Mouse (Mus musculus): ENCODE data around the gene Rnf220. TPM values are rescaled to one million over a fixed set of nuclear protein-coding genes. Genes with fewer than 3 reads are reported as not detected.

Gene Rnf220
- polyA plus RNA-seq, 1 experiment from 2014 or later, result 111 TPM

GRCm38 (mm10) chr4:117390850-117391795 is 105.7 kb downstream of the Rnf220 start:
- Histone ChIP-seq H3K9me3 (replicated peaks) (no peaks in the 10 kb centered on the region), H3K4me2 (replicated peaks) (peak overlapping the region; percentile 9; the same call in 1 of the 2 replicates), H3K27ac (peak overlapping the region; percentile 26), H3K4me3 (no peak overlapping the region), H3K36me3 (no peaks in the 10 kb centered on the region), H3K4me1 (peaks cover 28% of the 10 kb centered on the region), H3K27me3 (peaks cover 87% of the 10 kb centered on the region), H3K9ac (no peak overlapping the region)
- 34% methylated on average over 22 of the region's 22 CpGs for WGBS
- no peak for ATAC-seq (ENCODE audit: low FRiP score)

GRCm38 (mm10) chr4:117389264-117390054 is 107.4 kb downstream of the Rnf220 start:
- Histone ChIP-seq H3K4me1 (peaks cover 28% of the 10 kb centered on the region), H3K27me3 (peaks cover 88% of the 10 kb centered on the region), H3K4me2 (replicated peaks) (no peak overlapping the region), H3K27ac (no peak overlapping the region), H3K9me3 (replicated peaks) (no peaks in the 10 kb centered on the region), H3K4me3 (no peak overlapping the region), H3K9ac (no peak overlapping the region), H3K36me3 (no peaks in the 10 kb centered on the region)
- 84% methylated on average over 14 of the region's 14 CpGs for WGBS
- ATAC-seq (ENCODE audit: low FRiP score), result no peak

- H3K27ac ChIP-seq, result no peak overlapping the region
- 100% methylated on average over 1 of the region's 1 CpGs for WGBS
- H3K4me3 ChIP-seq, result no peak overlapping the region
- peaks cover 88% of the 10 kb centered on the region for H3K27me3 ChIP-seq
- no peaks in the 10 kb centered on the region for H3K36me3 ChIP-seq
- H3K9me3 ChIP-seq (replicated peaks), result no peaks in the 10 kb centered on the region
- no peak overlapping the region for H3K9ac ChIP-seq
- peaks cover 5% of the 10 kb centered on the region for H3K4me1 ChIP-seq
- ATAC-seq (ENCODE audit: low FRiP score), result no peak
- H3K4me2 ChIP-seq (replicated peaks), result no peak overlapping the region
These were observed 111.6 kb downstream of the Rnf220 start for GRCm38 (mm10) chr4:117385247-117385646.

- 86% methylated on average over 8 of the region's 8 CpGs for WGBS
- Histone ChIP-seq H3K36me3 (no peaks in the 10 kb centered on the region), H3K27me3 (peaks cover 96% of the 10 kb centered on the region), H3K4me2 (replicated peaks) (no peak overlapping the region), H3K9ac (no peak overlapping the region), H3K27ac (no peak overlapping the region), H3K9me3 (replicated peaks) (0 out of 2 replicates have a peak, but pooled peaks cover 2% of the 10 kb centered on the region), H3K4me3 (no peak overlapping the region), H3K4me1 (peaks cover 5% of the 10 kb centered on the region)
- ATAC-seq (ENCODE audit: low FRiP score), result no peak
These were observed 115.0 kb downstream of the Rnf220 start for GRCm38 (mm10) chr4:117381846-117382245.

- H3K36me3 ChIP-seq, result no peaks in the 10 kb centered on the region
- peaks cover 98% of the 10 kb centered on the region for H3K27me3 ChIP-seq
- H3K9ac ChIP-seq, result no peak overlapping the region
- H3K4me2 ChIP-seq (replicated peaks), result no peak overlapping the region
- H3K4me3 ChIP-seq, result no peak overlapping the region
- 0 out of 2 replicates have a peak, but pooled peaks cover 2% of the 10 kb centered on the region for H3K9me3 ChIP-seq (replicated peaks)
- H3K4me1 ChIP-seq, result peaks cover 14% of the 10 kb centered on the region
- 91% methylated on average over 5 of the region's 5 CpGs for WGBS
- H3K27ac ChIP-seq, result 0 out of 2 replicates have a peak overlapping the region, but pooled peaks have one; percentile 18
- ATAC-seq (ENCODE audit: low FRiP score), result no peak
These were observed 116.3 kb downstream of the Rnf220 start for GRCm38 (mm10) chr4:117380558-117380935.

GRCm38 (mm10) chr4:117379803-117380557 is 116.9 kb downstream of the Rnf220 start:
- ATAC-seq (ENCODE audit: low FRiP score), result peak; percentile 86
- Histone ChIP-seq H3K4me1 (peaks cover 14% of the 10 kb centered on the region), H3K27me3 (peaks cover 98% of the 10 kb centered on the region), H3K4me2 (replicated peaks) (no peak overlapping the region), H3K9me3 (replicated peaks) (0 out of 2 replicates have a peak, but pooled peaks cover 2% of the 10 kb centered on the region), H3K9ac (no peak overlapping the region), H3K4me3 (no peak overlapping the region), H3K27ac (0 out of 2 replicates have a peak overlapping the region, but pooled peaks have one; percentile 18), H3K36me3 (no peaks in the 10 kb centered on the region)
- WGBS, result 56% methylated on average over 14 of the region's 14 CpGs

- Histone ChIP-seq H3K27ac (peak overlapping the region; percentile 85), H3K4me2 (replicated peaks) (peak overlapping the region; percentile 42), H3K36me3 (no peaks in the 10 kb centered on the region), H3K27me3 (peaks cover 95% of the 10 kb centered on the region), H3K4me1 (peaks cover 39% of the 10 kb centered on the region), H3K4me3 (peak overlapping the region; percentile 3; the same call in 1 of the 2 replicates), H3K9me3 (replicated peaks) (0 out of 2 replicates have a peak, but pooled peaks cover 2% of the 10 kb centered on the region), H3K9ac (peak overlapping the region; percentile 4; the same call in 1 of the 2 replicates)
- peak; percentile 57 for ATAC-seq (ENCODE audit: low FRiP score)
- 7% methylated on average over 10 of the region's 10 CpGs for WGBS
These were observed 122.7 kb downstream of the Rnf220 start for GRCm38 (mm10) chr4:117374078-117374540.

- H3K4me3 ChIP-seq, result peak overlapping the region; percentile 3; the same call in 1 of the 2 replicates
- H3K4me2 ChIP-seq (replicated peaks), result peak overlapping the region; percentile 42
- H3K27me3 ChIP-seq, result peaks cover 95% of the 10 kb centered on the region
- H3K4me1 ChIP-seq, result peaks cover 39% of the 10 kb centered on the region
- peak; percentile 92 for ATAC-seq (ENCODE audit: low FRiP score)
- no peaks in the 10 kb centered on the region for H3K36me3 ChIP-seq
- WGBS, result under 1% methylated on average over 15 of the region's 16 CpGs
- peak overlapping the region; percentile 4 for H3K9ac ChIP-seq
- peak overlapping the region; percentile 85 for H3K27ac ChIP-seq
- H3K9me3 ChIP-seq (replicated peaks), result 0 out of 2 replicates have a peak, but pooled peaks cover 1% of the 10 kb centered on the region
These were observed 123.4 kb downstream of the Rnf220 start for GRCm38 (mm10) chr4:117373324-117374077.

- WGBS, result 16% methylated on average over 2 of the region's 2 CpGs
- Histone ChIP-seq H3K9ac (no peak overlapping the region), H3K4me2 (replicated peaks) (no peak overlapping the region), H3K36me3 (no peaks in the 10 kb centered on the region), H3K27me3 (peaks cover 96% of the 10 kb centered on the region), H3K4me1 (peaks cover 41% of the 10 kb centered on the region), H3K4me3 (no peak overlapping the region), H3K27ac (no peak overlapping the region), H3K9me3 (replicated peaks) (no peaks in the 10 kb centered on the region)
- ATAC-seq (ENCODE audit: low FRiP score), result no peak
These were observed 125.0 kb downstream of the Rnf220 start for GRCm38 (mm10) chr4:117371896-117372295.

- peaks cover 94% of the 10 kb centered on the region for H3K27me3 ChIP-seq
- no peak overlapping the region for H3K4me2 ChIP-seq (replicated peaks)
- 50% methylated on average over 5 of the region's 5 CpGs for whole genome bisulfite sequencing
- H3K36me3 ChIP-seq, result no peaks in the 10 kb centered on the region
- no peak overlapping the region for H3K4me3 ChIP-seq
- H3K4me1 ChIP-seq, result peaks cover 33% of the 10 kb centered on the region
- no peak overlapping the region for H3K27ac ChIP-seq
- no peak overlapping the region for H3K9ac ChIP-seq
- no peak for ATAC-seq (ENCODE audit: low FRiP score)
- H3K9me3 ChIP-seq (replicated peaks), result no peaks in the 10 kb centered on the region
These were observed 126.5 kb downstream of the Rnf220 start for GRCm38 (mm10) chr4:117370354-117370753.

GRCm38 (mm10) chr4:117369571-117369970 is 127.3 kb downstream of the Rnf220 start:
- Histone ChIP-seq H3K36me3 (no peaks in the 10 kb centered on the region), H3K27ac (no peak overlapping the region), H3K4me2 (replicated peaks) (no peak overlapping the region), H3K4me3 (no peak overlapping the region), H3K27me3 (peaks cover 94% of the 10 kb centered on the region), H3K9ac (no peak overlapping the region), H3K9me3 (replicated peaks) (no peaks in the 10 kb centered on the region), H3K4me1 (peaks cover 29% of the 10 kb centered on the region)
- 83% methylated on average over 3 of the region's 3 CpGs for WGBS
- ATAC-seq (ENCODE audit: low FRiP score), result no peak

All from hindbrain, embryonic 12.5 days (tissue).